Mouse (Mus musculus): ENCODE measurements around the gene Ctnnd1.

Gene Ctnnd1

GRCm38 (mm10) chr2:84607842-84608241 is 42.7 kb downstream of the Ctnnd1 start:
- no peak for DNase-seq (ENCODE audit: low spot score in 2 of 2)

- no peak for DNase-seq (ENCODE audit: low spot score in 2 of 2)
Measured at GRCm38 (mm10) chr2:84600977-84601376, 49.6 kb downstream of the Ctnnd1 start.

- DNase-seq (ENCODE audit: low spot score in 2 of 2) = no peak
Measured at GRCm38 (mm10) chr2:84599270-84599888, 51.2 kb downstream of the Ctnnd1 start.

- no peak for DNase-seq (ENCODE audit: low spot score in 2 of 2)
Measured at GRCm38 (mm10) chr2:84597123-84597522, 53.4 kb downstream of the Ctnnd1 start.

- DNase-seq (ENCODE audit: low spot score in 2 of 2) = no peak
Measured at GRCm38 (mm10) chr2:84592801-84593200, 57.8 kb downstream of the Ctnnd1 start.

GRCm38 (mm10) chr2:84585700-84586099 is 64.9 kb downstream of the Ctnnd1 start:
- DNase-seq (ENCODE audit: low spot score in 2 of 2) = no peak

- DNase-seq (ENCODE audit: low spot score in 2 of 2) = no peak
Measured at GRCm38 (mm10) chr2:84582286-84582685, 68.3 kb downstream of the Ctnnd1 start.

- no peak for DNase-seq (ENCODE audit: low spot score in 2 of 2)
Measured at GRCm38 (mm10) chr2:84581208-84581607, 69.4 kb downstream of the Ctnnd1 start.

- DNase-seq (ENCODE audit: low spot score in 2 of 2) = no peak
Measured at GRCm38 (mm10) chr2:84579311-84579710, 71.3 kb downstream of the Ctnnd1 start.

GRCm38 (mm10) chr2:84574130-84574529 is 76.4 kb downstream of the Ctnnd1 start:
- no peak for DNase-seq (ENCODE audit: low spot score in 2 of 2)

GRCm38 (mm10) chr2:84556888-84557514 is 93.6 kb downstream of the Ctnnd1 start:
- no peak for DNase-seq (ENCODE audit: low spot score in 2 of 2)

GRCm38 (mm10) chr2:84551390-84552100 is 99.0 kb downstream of the Ctnnd1 start:
- DNase-seq (ENCODE audit: low spot score in 2 of 2) = no peak
